Mouse (Mus musculus): ENCODE measurements around the gene Plxna2.

GRCm38 (mm10) chr1:194626109-194626508 is 8.1 kb downstream of the Plxna2 start:
- no peak for TF ChIP-seq CTCF (IDR thresholded peaks at IDR 0.05; ENCODE audit: extremely low read depth, insufficient read depth, insufficient read length, insufficient replicate concordance)
- TF ChIP-seq POLR2A (IDR thresholded peaks at IDR 0.05; ENCODE audit: low read depth, low read length) = no peak

All from spleen, adult 2 months (tissue).